Mouse (Mus musculus) CD4-positive helper T cell, adult 2 months (primary cell): ENCODE measurements at regions not wholly inside any gene's neighbourhood (a gene's known extent, or its start where the extent isn't known, plus 50 kb on each side); places are given as distances from the start of the nearest gene placed in this dataset.

Source experiments
- DNase-seq: peaks from one replicate; pipeline ENCODE4 v3.0.0-alpha.2; 2012; ENCODE audit warnings: low read depth, missing footprints, low spot score

DNA sequence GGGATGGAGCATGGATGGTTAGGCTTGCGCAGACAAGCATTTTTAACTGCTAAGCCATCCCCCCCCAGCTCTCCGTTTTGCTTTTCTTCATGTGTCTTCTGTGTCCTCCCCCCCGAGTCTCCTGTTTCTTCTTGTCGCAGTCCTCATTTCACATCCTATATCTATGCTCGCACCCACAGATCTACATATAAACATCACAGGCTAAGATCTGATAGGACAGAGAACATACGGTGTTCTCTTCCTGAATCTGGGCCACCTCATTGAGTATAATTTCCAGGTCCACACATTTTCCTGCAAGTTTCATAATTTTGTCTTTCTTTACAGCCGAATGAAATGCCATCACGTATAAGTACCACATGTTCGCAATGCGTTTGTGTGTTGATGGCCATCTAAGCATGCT, 168.7 kb downstream of the Zfp36l1 start:
- DNase-seq, result no peak

DNA sequence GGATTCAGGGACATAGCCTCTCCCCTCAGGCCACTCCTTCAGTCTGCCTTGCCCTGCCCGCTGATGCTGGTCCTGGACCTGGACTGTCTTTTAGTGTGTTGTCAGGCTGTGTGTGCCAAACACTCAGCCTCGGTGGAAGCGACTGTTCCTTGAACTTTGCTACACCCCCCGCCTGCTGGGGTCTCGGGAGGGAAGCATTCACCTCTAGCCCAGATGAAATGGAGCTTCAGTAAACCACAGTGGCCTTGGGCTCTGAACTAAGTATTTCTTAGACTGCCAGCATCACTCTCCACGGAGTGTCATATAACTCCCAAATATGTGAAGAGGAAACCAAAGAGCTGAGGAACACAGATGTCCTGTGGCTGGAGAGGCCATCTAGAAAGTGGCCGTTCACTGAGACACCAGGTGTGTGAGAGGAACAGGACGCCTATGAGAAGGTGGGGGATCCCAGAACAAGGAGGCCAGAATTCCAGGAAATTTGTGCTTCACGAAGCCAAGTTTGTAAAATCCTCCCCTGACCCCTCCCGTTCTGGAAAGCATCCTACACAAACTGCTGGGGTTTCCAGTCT, 170.2 kb downstream of the Zfp36l1 start:
- DNase-seq, result no peak

GRCm38 (mm10) chr12:79941828-79942227, 171.0 kb downstream of the Zfp36l1 start:
- no peak for DNase-seq

DNA sequence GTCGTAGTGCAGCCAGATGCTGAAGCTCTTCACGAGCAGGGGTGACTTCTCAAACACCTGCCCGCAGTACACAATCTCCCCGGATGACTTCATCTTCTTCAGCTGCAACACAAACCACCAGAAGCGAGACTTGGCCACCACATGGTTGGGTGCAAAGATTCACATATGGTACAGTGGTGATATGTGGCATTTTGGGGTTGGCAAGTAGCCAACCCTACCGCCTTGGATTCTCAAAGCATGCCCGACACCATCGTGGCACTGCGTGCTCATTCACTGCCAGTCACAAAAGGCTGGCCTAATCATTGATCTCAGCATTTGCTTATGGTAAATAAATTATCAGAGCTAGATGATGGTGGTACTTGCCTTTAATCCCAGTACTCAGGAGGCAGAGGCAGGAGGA, 173.4 kb downstream of the Zfp36l1 start:
- DNase-seq, result no peak

GRCm38 (mm10) chr12:79937876-79938275, 174.9 kb downstream of the Zfp36l1 start:
- DNase-seq, result no peak

DNA sequence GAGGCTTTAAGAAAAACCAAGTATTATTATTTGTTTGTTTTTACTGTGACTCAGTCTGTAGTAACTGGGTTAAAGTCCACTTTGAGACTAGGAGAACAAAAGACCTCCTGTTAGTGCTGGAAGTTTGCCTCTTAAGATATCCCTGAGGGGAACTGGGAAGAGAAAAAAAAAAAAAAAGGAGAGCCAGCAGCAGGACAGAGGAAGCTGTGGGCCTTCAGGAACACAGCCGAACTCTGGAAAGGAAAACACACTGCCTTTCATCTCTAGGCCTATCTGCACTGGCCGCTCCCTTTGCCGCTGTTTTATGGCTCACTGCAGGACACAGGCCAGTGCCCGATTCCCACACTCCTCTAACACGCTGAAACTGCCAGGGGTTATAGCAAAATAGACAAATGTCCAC, 176.1 kb downstream of the Zfp36l1 start:
- DNase-seq, result no peak

DNA sequence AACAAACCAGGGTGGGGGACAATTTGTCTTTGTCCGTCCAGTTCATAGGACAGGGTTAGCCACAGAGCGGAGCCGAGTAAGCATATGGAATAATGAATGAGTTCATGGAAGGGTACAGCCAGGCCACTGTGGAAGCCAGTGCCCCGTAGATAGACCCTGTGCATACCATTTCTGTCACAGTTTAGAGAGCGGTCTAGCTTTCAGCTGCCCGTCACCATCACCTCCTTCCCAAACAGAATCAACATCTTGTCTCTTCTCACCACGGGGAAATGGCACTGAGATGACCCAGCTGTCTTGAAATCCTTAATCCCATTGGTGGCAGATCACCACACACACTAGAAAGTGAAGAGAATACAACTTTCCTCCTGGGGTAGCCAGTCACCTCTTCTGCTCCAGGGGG, 178.7 kb downstream of the Zfp36l1 start:
- no peak for DNase-seq

DNA sequence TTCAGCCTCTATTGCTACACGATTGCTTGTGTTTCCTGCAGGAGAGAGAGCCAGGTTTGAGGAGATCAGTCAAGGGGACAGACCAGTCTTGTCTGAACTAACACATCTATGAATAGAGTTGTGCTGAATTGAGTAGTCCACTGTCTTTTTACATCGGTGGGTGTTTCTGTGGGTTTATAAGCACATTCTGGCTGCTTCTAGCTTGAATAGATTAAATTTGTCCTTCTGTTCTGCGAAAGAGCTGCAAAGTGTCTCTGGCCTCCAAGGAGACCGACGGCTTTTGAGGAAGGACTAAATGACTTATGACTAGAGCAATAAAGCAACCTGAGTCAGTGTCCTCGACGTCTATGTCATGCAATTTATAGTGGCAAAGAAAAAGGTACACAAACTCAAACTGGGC, 179.9 kb downstream of the Zfp36l1 start:
- DNase-seq, result no peak

DNA sequence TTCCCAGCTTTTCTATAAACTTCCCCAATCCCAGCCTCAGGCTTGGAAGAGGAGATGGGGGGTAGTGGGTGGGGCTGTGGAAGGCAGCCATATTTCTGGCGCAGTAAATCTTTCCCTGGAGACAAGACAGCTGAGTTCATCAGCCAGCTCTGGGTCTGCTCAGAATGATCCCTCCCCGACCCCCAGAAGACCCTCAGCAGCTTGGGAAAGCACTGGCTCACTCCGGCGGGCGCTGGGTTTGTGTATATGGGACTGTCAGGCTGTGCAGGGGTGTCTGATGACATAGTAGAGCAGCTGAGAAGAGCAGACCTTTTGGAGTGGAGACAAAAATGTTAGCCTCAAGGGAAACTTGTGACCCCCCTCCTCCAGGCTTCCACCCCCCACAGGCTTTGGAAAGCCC, 181.4 kb downstream of the Zfp36l1 start:
- DNase-seq, result no peak

DNA sequence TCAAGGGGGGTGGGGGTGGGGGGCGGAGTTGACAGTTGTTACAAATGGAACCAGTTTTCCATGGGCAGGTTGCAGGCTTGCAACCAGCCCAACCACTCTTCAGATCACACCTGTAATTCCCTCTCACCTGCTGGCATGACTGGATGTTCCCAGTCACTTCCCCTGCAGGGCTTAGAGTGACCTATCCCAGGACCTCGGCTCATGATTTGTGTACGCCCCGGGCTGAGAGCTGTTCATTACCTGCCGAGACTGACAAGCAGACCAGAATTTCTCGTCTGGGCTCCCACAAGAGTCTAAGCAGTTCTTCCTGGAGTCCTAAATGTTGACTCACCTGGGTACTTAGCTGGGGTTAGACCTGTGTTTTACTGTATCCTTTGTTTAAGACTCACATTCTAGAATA, 183.0 kb downstream of the Zfp36l1 start:
- no peak for DNase-seq

DNA sequence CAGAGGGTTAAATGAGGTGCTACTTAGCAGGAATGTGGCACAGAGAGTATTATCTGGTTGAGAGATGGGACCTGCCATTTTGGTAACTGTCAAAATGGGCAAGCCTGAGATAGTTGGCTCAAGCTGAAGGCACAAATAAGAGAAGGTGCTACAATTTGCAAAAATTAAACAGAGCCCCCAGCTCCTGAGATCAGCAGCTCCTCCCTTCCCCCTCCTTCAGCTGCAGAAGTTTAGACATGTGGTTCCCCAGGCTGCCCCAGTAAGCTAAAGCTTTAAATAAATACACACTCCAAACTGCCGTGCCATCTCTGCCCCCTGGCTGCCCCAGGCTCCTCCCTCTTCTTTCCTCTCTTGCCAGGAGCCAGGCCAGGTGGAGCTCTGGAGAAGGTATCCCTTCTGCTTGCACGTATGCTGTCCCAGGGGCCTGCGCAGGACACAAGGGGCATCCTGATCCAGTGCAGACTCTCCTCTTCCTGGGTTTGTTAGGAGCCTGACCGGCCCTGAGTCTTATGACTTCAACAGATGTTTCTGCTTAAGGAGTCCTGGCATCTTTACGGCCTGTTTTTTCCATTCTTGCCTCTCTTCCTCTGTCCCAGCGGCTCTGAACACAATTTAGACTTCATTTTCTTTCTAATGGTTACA, 184.0 kb downstream of the Zfp36l1 start:
- DNase-seq, result no peak

GRCm38 (mm10) chr12:79928298-79928697, 184.5 kb downstream of the Zfp36l1 start:
- DNase-seq, result no peak

DNA sequence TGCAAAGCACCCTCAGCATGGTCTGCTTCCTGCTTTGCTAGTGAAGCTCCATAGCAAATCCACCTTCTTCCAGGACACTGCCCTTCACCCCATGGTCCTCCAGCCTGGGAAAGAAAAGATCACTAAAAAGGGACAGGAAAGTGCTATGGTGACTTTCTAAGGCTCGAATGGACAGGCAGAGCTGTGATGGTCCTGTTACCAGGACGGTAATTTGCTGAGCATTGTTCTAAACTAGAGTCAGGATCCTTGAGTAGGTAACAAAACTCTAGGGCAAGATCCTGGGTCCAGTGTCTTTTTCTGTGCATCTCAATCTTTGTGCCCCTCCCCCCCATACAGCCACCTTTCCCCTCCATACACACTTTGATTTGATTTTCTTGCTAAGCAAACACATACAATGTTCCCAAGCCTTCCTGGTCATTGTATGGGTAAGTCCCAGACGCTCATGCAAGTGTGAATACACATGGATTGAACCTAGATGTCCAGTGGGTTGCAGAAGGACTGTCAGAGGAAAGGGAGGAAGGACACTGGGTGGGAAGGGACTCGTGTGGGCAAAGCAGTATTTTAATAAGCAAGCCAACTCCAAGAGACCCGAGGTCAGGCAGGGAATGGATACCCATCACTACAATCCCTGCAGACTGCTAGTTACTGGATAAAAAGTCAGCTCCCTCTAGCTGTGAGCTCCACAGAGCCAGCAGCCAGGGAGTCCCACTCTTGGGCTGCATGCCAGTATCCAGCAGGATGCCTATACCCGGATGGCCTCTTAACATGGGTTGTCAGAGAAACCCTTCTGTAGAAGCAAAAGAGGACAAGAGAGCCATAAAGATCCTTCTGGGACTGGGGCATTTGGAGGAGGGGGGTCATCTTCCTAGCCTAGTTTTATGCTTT, 186.9 kb downstream of the Zfp36l1 start:
- DNase-seq, result no peak

GRCm38 (mm10) chr12:79924921-79925703, 187.7 kb downstream of the Zfp36l1 start:
- peak; percentile 13 for DNase-seq

DNA sequence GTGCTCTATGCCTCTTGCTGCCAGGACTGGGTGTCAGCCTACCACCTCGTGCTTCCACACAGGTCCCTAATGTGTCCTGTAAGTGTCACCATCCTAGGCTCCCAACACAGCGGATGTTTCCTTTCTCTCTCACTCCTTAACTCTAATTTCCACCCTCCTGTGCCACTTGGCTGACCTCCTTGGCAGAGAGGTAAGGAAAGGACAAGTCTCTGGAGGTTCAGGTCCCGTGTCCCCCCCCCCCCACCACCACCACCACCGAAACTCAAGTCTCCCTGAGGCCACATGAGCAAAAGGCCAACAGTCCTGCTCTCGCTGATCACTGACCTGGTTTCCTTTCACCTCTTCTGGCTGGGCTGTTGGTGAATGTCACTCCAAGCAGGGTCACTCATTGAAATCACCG, 189.0 kb downstream of the Zfp36l1 start:
- no peak for DNase-seq

GRCm38 (mm10) chr12:79921786-79922185, 191.0 kb downstream of the Zfp36l1 start:
- DNase-seq, result no peak

DNA sequence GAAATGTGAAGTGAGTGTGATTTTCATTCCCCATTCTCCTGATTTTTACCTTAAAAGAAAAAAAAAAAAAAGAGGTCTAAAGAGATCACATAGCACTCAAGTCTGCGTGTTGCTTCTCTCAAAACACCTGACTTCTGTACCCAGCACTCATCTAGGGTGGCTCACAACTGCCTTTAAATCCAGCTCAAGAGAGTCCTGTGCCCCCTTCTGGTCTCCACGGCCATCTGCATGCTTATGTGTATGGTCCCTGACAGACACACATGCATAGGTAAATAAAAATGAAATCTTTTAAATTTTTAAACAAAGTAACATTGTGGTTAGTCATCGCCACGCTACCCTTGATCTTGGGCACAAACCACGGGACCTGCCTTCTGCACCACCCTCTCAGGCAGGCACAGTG, 193.8 kb downstream of the Zfp36l1 start:
- peak; percentile 16 for DNase-seq

DNA sequence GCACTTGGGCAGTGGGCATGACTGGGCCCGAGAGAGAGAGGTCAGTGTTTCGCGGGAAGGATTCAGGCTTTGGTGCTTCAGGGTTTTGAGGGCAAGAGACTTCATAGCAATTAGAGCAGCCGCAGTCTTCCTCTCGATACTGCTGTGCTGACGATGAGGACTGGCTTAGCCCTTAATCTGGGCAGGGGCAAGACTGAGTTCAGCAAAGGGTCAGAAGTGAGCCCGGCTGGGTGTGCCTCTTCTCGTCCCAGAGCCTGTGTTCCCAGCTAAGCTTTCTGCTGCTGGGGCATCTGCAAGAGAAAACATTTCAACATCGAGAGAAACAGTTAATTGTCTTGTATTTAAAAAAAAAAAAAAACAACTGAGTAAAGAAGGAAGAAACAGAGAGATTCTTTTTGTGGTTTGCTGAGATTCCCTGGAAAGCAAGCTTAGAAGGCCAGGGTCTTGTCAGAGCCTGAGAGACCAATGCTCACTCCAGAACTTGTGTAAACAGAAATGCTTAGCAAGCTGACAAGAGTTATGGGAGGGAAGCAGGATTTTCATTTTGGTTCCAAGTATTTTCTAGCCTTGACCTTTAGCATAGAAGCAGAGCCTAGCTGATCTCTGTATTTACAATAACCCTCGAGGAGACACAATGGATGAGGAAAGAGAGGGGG, 195.1 kb downstream of the Zfp36l1 start:
- no peak for DNase-seq

DNA sequence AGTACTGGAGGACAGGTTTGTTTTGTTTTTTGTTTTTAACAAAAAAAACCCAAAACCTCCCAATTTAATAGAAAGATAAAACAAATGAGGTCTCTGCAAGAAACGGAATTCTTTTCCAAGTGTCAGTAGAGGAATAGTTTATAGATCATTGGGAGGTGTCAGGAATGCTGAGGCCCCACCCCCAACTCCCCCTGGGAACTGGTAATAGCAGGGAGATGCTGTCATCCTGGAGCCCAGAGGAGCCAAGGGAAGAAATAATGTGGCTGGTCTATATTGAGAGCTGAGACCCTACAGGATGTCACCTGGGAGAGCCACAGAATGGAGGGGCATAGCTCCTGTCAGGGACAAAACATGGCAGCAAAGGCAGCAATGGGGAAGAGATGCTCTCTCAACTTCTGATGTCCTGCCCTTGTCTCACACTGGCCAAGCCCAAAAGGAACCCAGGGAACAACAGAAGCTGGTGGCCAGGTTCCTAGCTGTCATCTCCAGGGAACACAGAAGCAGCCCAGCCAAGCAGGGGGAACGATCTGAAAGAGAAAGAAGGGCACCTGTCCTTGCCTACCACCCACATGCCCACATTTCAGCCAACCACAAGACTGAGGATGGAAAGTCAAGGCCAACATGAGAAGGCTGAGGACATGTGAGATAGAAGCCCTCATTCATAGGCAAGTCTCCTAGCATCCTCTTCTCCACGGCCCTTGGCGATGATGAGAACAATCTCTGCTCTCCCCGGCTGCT, 195.7 kb downstream of the Zfp36l1 start:
- no peak for DNase-seq

GRCm38 (mm10) chr12:79913898-79914297, 198.9 kb downstream of the Zfp36l1 start:
- DNase-seq, result no peak
